Mouse (Mus musculus) intestine, embryonic 16.5 days (tissue): Measurements from ENCODE around the gene Ddrgk1. TPM values are rescaled to one million over a fixed set of nuclear protein-coding genes. Genes with fewer than 3 reads are reported as not detected.

Experiments used
- ATAC-seq: fragments of 200-750 bp; cut with Nextera tagmentation; 2 replicates; pipeline ENCODE4 v1.8.0; 2017; ENCODE audit warnings: moderate TSS enrichment, moderate library complexity
- H3K27ac ChIP-seq: fragments of 300-500 bp; sonication (generic); 2 replicates; pipeline ENCODE4 v1.5.1; 2014; ENCODE audit warnings: mild to moderate bottlenecking, low read length
- H3K27me3 ChIP-seq: fragments of 300-500 bp; sonication (generic); replicated peaks from 2 replicates; pipeline ENCODE4 v1.6.1; 2014; ENCODE audit warnings: low read length, control low read depth, mixed read lengths; ENCODE audit not compliant: control insufficient read depth, insufficient read depth
- H3K36me3 ChIP-seq: fragments of 300-500 bp; sonication (generic); 2 replicates; pipeline ENCODE4 v1.6.1; 2014; ENCODE audit warnings: low read length, control low read depth; ENCODE audit not compliant: control insufficient read depth, insufficient read depth
- H3K4me1 ChIP-seq: fragments of 300-500 bp; sonication (generic); 2 replicates; pipeline ENCODE4 v1.6.1; 2014; ENCODE audit warnings: low read length, control low read depth, mixed read lengths; ENCODE audit not compliant: control insufficient read depth, insufficient read depth
- H3K4me2 ChIP-seq: fragments of 300-500 bp; sonication (generic); 2 replicates; pipeline ENCODE4 v1.6.1; 2014; ENCODE audit warnings: low read depth, low read length, control low read depth
- H3K4me3 ChIP-seq: fragments of 300-500 bp; sonication (generic); 2 replicates; pipeline ENCODE4 v1.5.1; 2014; ENCODE audit warnings: mild to moderate bottlenecking, low read length
- H3K9ac ChIP-seq: fragments of 300-500 bp; sonication (generic); 2 replicates; pipeline ENCODE4 v1.6.1; 2014; ENCODE audit warnings: low read depth, low read length
- H3K9me3 ChIP-seq: fragments of 300-500 bp; sonication (generic); 2 replicates; pipeline ENCODE4 v1.6.1; 2016; ENCODE audit warnings: low read length, control low read depth; ENCODE audit not compliant: control insufficient read depth
- WGBS: fragments of 180-500 bp; shearing (Covaris S2); extraction: QIAGEN DNeasy Blood & Tissue Kit; methylation state at CpG from one replicate; pipeline ENCODE4 v1.1.7; 2014; 5-methylcytosine and 5-hydroxymethylcytosine counted together
- polyA plus RNA-seq: library from polyadenylated mRNA; unstranded; fragments of >200 nt; fragmentation: Nextera tagmentation; extraction: Ambion mirVana; gene quantifications from 2 replicates; pipeline ENCODE4 v1.2.1, GENCODE M21; 2015

Ddrgk1 gene
- polyA plus RNA-seq, 1 experiment from 2014 or later: 88.0 TPM

- Histone ChIP-seq H3K4me2 (peak overlapping the region; percentile 34; the same call in 1 of the 2 replicates), H3K4me1 (peaks cover 26% of the 10 kb centered on the region), H3K9ac (no peak overlapping the region), H3K27ac (peak overlapping the region; percentile 95), H3K9me3 (no peaks in the 10 kb centered on the region), H3K4me3 (no peak overlapping the region), H3K36me3 (no peaks in the 10 kb centered on the region), H3K27me3 (peaks cover 8% of the 10 kb centered on the region)
- no peak for ATAC-seq
- WGBS: 75% methylated on average over 6 of the region's 6 CpGs
Measured at GRCm38 (mm10) chr2:130639276-130639675, 25.2 kb downstream of the Ddrgk1 start.

- Histone ChIP-seq H3K4me2 (peak overlapping the region; percentile 55), H3K4me1 (peaks cover 28% of the 10 kb centered on the region), H3K27me3 (peaks cover 11% of the 10 kb centered on the region), H3K4me3 (peak overlapping the region; percentile 51), H3K27ac (peak overlapping the region; percentile 95), H3K9ac (peak overlapping the region; percentile 69), H3K36me3 (no peaks in the 10 kb centered on the region), H3K9me3 (no peaks in the 10 kb centered on the region)
- ATAC-seq: peak; percentile 85
- 25% methylated on average over 16 of the region's 16 CpGs for WGBS
Measured at GRCm38 (mm10) chr2:130638101-130638611, 26.3 kb downstream of the Ddrgk1 start.

GRCm38 (mm10) chr2:130635847-130636246 lies 28.6 kb downstream of the Ddrgk1 start:
- H3K27me3 ChIP-seq: peaks cover 11% of the 10 kb centered on the region
- no peak for ATAC-seq
- no peaks in the 10 kb centered on the region for H3K36me3 ChIP-seq
- 28% methylated on average over 21 of the region's 21 CpGs for WGBS
- H3K4me3 ChIP-seq: peak overlapping the region; percentile 42
- H3K9me3 ChIP-seq: no peaks in the 10 kb centered on the region
- H3K4me2 ChIP-seq: peak overlapping the region; percentile 64
- H3K27ac ChIP-seq: peak overlapping the region; percentile 47; the same call in 1 of the 2 replicates
- H3K4me1 ChIP-seq: peaks cover 24% of the 10 kb centered on the region
- H3K9ac ChIP-seq: peak overlapping the region; percentile 64

- H3K9ac ChIP-seq: peak overlapping the region; percentile 64
- WGBS: 16% methylated on average over 38 of the region's 38 CpGs
- no peaks in the 10 kb centered on the region for H3K36me3 ChIP-seq
- H3K4me1 ChIP-seq: peaks cover 24% of the 10 kb centered on the region
- no peaks in the 10 kb centered on the region for H3K9me3 ChIP-seq
- H3K4me3 ChIP-seq: peak overlapping the region; percentile 42
- peaks cover 11% of the 10 kb centered on the region for H3K27me3 ChIP-seq
- ATAC-seq: no peak
- peak overlapping the region; percentile 64 for H3K4me2 ChIP-seq
- H3K27ac ChIP-seq: no peak overlapping the region; the same call in 1 of the 2 replicates
Measured at GRCm38 (mm10) chr2:130634739-130635411, 29.6 kb downstream of the Ddrgk1 start.

- peak overlapping the region; percentile 42; the same call in 1 of the 2 replicates for H3K4me3 ChIP-seq
- H3K27me3 ChIP-seq: peaks cover 11% of the 10 kb centered on the region
- no peak for ATAC-seq
- peak overlapping the region; percentile 64 for H3K9ac ChIP-seq
- no peak overlapping the region for H3K27ac ChIP-seq
- H3K4me1 ChIP-seq: peaks cover 24% of the 10 kb centered on the region
- 36% methylated on average over 14 of the region's 14 CpGs for WGBS
- H3K4me2 ChIP-seq: peak overlapping the region; percentile 64
- H3K9me3 ChIP-seq: no peaks in the 10 kb centered on the region
- H3K36me3 ChIP-seq: no peaks in the 10 kb centered on the region
Measured at GRCm38 (mm10) chr2:130634006-130634738, 30.3 kb downstream of the Ddrgk1 start.

GRCm38 (mm10) chr2:130632887-130633675 lies 31.4 kb downstream of the Ddrgk1 start:
- WGBS: 64% methylated on average over 5 of the region's 5 CpGs
- Histone ChIP-seq H3K27ac (no peak overlapping the region), H3K27me3 (peaks cover 11% of the 10 kb centered on the region), H3K9ac (no peak overlapping the region), H3K36me3 (no peaks in the 10 kb centered on the region), H3K9me3 (no peaks in the 10 kb centered on the region), H3K4me1 (peaks cover 31% of the 10 kb centered on the region), H3K4me3 (no peak overlapping the region), H3K4me2 (no peak overlapping the region)
- no peak for ATAC-seq

- WGBS: 66% methylated on average over 1 of the region's 1 CpGs
- peaks cover 11% of the 10 kb centered on the region for H3K27me3 ChIP-seq
- no peaks in the 10 kb centered on the region for H3K9me3 ChIP-seq
- H3K36me3 ChIP-seq: no peaks in the 10 kb centered on the region
- H3K4me1 ChIP-seq: peaks cover 31% of the 10 kb centered on the region
- no peak overlapping the region for H3K4me2 ChIP-seq
- no peak overlapping the region for H3K4me3 ChIP-seq
- no peak overlapping the region for H3K27ac ChIP-seq
- H3K9ac ChIP-seq: no peak overlapping the region
- ATAC-seq: no peak
Measured at GRCm38 (mm10) chr2:130632416-130632815, 32.0 kb downstream of the Ddrgk1 start.

GRCm38 (mm10) chr2:130629839-130630203 lies 34.6 kb downstream of the Ddrgk1 start, which contains the start of the genes Fastkd5 and Ubox5:
Gene Fastkd5 (minus strand): TSS chr2:130630027.
Gene Ubox5 (minus strand): TSS chr2:130630038.
- Histone ChIP-seq H3K27me3 (peaks cover 5% of the 10 kb centered on the region), H3K4me3 (peak within 1 kb of the TSS; percentile 97), H3K4me2 (peak within 1 kb of the TSS; percentile 72), H3K9ac (peak within 1 kb of the TSS; percentile 95), H3K36me3 (no peaks in the 10 kb centered on the region), H3K4me1 (peaks cover 15% of the 10 kb centered on the region), H3K9me3 (no peaks in the 10 kb centered on the region), H3K27ac (peak within 1 kb of the TSS; percentile 73)
- peak; percentile 87 for ATAC-seq
- under 1% methylated on average over 19 of the region's 25 CpGs for WGBS
